Mouse (Mus musculus): ENCODE measurements at regions not wholly inside any gene's neighbourhood (a gene's known extent, or its start where the extent isn't known, plus 50 kb on each side); places are given as distances from the start of the nearest gene placed in this dataset.

- Histone ChIP-seq H3K36me3 (ENCODE audit: control insufficient read depth, insufficient read depth, low read length) (no peaks in the 10 kb centered on the region), H3K9me3 (replicated peaks; ENCODE audit: control insufficient read depth, low read length) (no peaks in the 10 kb centered on the region), H3K9ac (ENCODE audit: low read length) (no peak overlapping the region), H3K4me3 (ENCODE audit: low read depth, low read length) (no peak overlapping the region), H3K27ac (ENCODE audit: low read depth, low read length) (no peak overlapping the region), H3K4me1 (ENCODE audit: control insufficient read depth, insufficient read depth, low read length) (no peaks in the 10 kb centered on the region), H3K4me2 (ENCODE audit: low read length) (no peak overlapping the region), H3K27me3 (replicated peaks; ENCODE audit: control insufficient read depth, insufficient read depth, low read length) (no peaks in the 10 kb centered on the region)
- DNase-seq (ENCODE audit: low spot score) (no peak), ATAC-seq (no peak)
- 95% methylated on average over 6 of the region's 6 CpGs for WGBS
Measured at GRCm38 (mm10) chr17:50420690-50421089, 88.5 kb upstream of the Plcl2 start.

- H3K27me3 ChIP-seq (replicated peaks; ENCODE audit: control insufficient read depth, insufficient read depth, low read length): no peaks in the 10 kb centered on the region
- no peaks in the 10 kb centered on the region for H3K9me3 ChIP-seq (replicated peaks; ENCODE audit: control insufficient read depth, low read length)
- H3K9ac ChIP-seq (ENCODE audit: low read length): no peak overlapping the region
- 97% methylated on average over 10 of the region's 10 CpGs for WGBS
- H3K27ac ChIP-seq (ENCODE audit: low read depth, low read length): no peak overlapping the region
- H3K4me2 ChIP-seq (ENCODE audit: low read length): no peak overlapping the region
- H3K4me3 ChIP-seq (ENCODE audit: low read depth, low read length): no peak overlapping the region
- H3K36me3 ChIP-seq (ENCODE audit: control insufficient read depth, insufficient read depth, low read length): no peaks in the 10 kb centered on the region
- DNase-seq (ENCODE audit: low spot score) (no peak), ATAC-seq (no peak)
- H3K4me1 ChIP-seq (ENCODE audit: control insufficient read depth, insufficient read depth, low read length): no peaks in the 10 kb centered on the region
Measured at GRCm38 (mm10) chr17:50421476-50421875, 87.7 kb upstream of the Plcl2 start.

DNA sequence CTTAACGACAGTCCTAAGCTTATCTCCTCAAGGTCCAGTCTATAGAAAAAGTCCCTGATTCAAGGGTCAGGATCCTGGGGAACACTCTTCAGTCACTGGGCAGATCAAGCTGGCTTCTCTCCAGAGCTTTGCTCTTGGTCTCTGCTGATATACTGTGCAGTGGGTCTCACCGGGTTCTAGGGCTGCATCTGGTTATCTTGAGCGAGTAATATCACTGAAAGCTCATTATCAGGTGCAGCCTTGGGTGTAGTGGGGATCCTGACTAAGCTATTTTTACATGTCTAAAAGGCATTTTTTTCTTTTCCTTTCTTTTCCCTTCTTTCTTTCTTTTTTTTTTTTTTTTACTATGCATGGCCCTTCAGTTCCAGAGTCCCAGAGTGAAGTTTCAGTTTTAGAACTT is 84.1 kb upstream of the Plcl2 start:
- H3K36me3 ChIP-seq (ENCODE audit: control insufficient read depth, insufficient read depth, low read length): no peaks in the 10 kb centered on the region
- no peak overlapping the region for H3K27ac ChIP-seq (ENCODE audit: low read depth, low read length)
- no peak for ATAC-seq
- no peaks in the 10 kb centered on the region for H3K9me3 ChIP-seq (replicated peaks; ENCODE audit: control insufficient read depth, low read length)
- 91% methylated on average over 3 of the region's 3 CpGs for WGBS
- peaks cover 14% of the 10 kb centered on the region; the same call in 1 of the 2 replicates for H3K4me1 ChIP-seq (ENCODE audit: control insufficient read depth, insufficient read depth, low read length)
- H3K4me2 ChIP-seq (ENCODE audit: low read length): no peak overlapping the region
- no peak overlapping the region for H3K4me3 ChIP-seq (ENCODE audit: low read depth, low read length)
- H3K9ac ChIP-seq (ENCODE audit: low read length): no peak overlapping the region
- no peak for DNase-seq (ENCODE audit: low spot score)
- no peaks in the 10 kb centered on the region for H3K27me3 ChIP-seq (replicated peaks; ENCODE audit: control insufficient read depth, insufficient read depth, low read length)

DNA sequence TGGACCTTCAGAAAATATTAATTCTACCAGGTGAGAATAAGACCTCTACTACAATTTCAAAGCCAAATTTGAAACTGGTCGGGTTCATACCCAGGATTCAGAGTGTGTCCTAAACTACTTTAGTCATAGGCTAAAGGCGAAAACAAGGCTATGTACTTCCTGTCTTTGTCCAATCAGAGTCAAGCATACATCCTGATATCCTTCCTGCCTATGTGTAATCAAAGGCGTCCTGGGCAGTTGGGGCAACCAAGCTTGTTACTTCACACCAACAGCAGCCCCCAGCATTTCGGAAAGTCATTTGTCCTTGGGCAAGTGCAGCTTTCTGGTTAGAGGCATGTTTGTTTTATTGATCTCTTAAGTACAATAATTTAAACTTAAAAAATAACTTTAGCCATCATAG is 83.7 kb upstream of the Plcl2 start:
- H3K4me1 ChIP-seq (ENCODE audit: control insufficient read depth, insufficient read depth, low read length): peaks cover 14% of the 10 kb centered on the region; the same call in 1 of the 2 replicates
- DNase-seq (ENCODE audit: low spot score) (no peak), ATAC-seq (no peak)
- WGBS: 93% methylated on average over 4 of the region's 4 CpGs
- H3K9ac ChIP-seq (ENCODE audit: low read length): no peak overlapping the region
- H3K9me3 ChIP-seq (replicated peaks; ENCODE audit: control insufficient read depth, low read length): no peaks in the 10 kb centered on the region
- no peaks in the 10 kb centered on the region for H3K27me3 ChIP-seq (replicated peaks; ENCODE audit: control insufficient read depth, insufficient read depth, low read length)
- H3K4me2 ChIP-seq (ENCODE audit: low read length): no peak overlapping the region
- no peaks in the 10 kb centered on the region for H3K36me3 ChIP-seq (ENCODE audit: control insufficient read depth, insufficient read depth, low read length)
- no peak overlapping the region for H3K27ac ChIP-seq (ENCODE audit: low read depth, low read length)
- no peak overlapping the region for H3K4me3 ChIP-seq (ENCODE audit: low read depth, low read length)

DNA sequence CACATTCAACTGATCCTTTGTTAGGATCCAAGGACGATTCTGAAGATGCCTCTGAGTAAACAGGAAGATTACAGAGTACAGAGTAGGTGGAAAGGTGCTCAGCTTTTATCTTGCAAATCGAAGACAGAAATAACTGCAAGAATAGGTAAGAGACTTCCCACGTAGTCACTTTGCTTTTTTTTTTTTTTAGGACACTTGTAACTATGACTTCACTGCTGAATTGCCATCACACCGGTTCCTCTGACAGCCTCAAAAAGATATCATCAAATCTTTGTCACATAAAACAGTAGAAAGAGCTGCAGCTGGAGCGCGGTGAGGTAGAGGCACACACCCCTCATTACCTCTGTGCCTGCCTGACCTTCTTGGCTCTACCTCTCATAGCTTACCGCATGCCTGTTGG is 83.1 kb upstream of the Plcl2 start:
- Histone ChIP-seq H3K36me3 (ENCODE audit: control insufficient read depth, insufficient read depth, low read length) (no peaks in the 10 kb centered on the region), H3K9me3 (replicated peaks; ENCODE audit: control insufficient read depth, low read length) (no peaks in the 10 kb centered on the region), H3K9ac (ENCODE audit: low read length) (no peak overlapping the region), H3K4me2 (ENCODE audit: low read length) (no peak overlapping the region), H3K27me3 (replicated peaks; ENCODE audit: control insufficient read depth, insufficient read depth, low read length) (no peaks in the 10 kb centered on the region), H3K4me3 (ENCODE audit: low read depth, low read length) (no peak overlapping the region), H3K4me1 (ENCODE audit: control insufficient read depth, insufficient read depth, low read length) (peaks cover 14% of the 10 kb centered on the region; the same call in 1 of the 2 replicates), H3K27ac (ENCODE audit: low read depth, low read length) (no peak overlapping the region)
- 75% methylated on average over 7 of the region's 7 CpGs for WGBS
- no peak for ATAC-seq
- DNase-seq (ENCODE audit: low spot score): no peak

- Histone ChIP-seq H3K4me1 (ENCODE audit: control insufficient read depth, insufficient read depth, low read length) (peaks cover 14% of the 10 kb centered on the region; the same call in 1 of the 2 replicates), H3K4me2 (ENCODE audit: low read length) (peak overlapping the region; percentile 30; the same call in 1 of the 2 replicates), H3K27me3 (replicated peaks; ENCODE audit: control insufficient read depth, insufficient read depth, low read length) (no peaks in the 10 kb centered on the region), H3K4me3 (ENCODE audit: low read depth, low read length) (no peak overlapping the region), H3K36me3 (ENCODE audit: control insufficient read depth, insufficient read depth, low read length) (no peaks in the 10 kb centered on the region), H3K27ac (ENCODE audit: low read depth, low read length) (peak overlapping the region; percentile 81), H3K9ac (ENCODE audit: low read length) (peak overlapping the region; percentile 14; the same call in 1 of the 2 replicates), H3K9me3 (replicated peaks; ENCODE audit: control insufficient read depth, low read length) (no peaks in the 10 kb centered on the region)
- DNase-seq (ENCODE audit: low spot score) (peak; percentile 88), ATAC-seq (peak; percentile 91)
- 3% methylated on average over 10 of the region's 10 CpGs for WGBS
Measured at GRCm38 (mm10) chr17:50427331-50428003, 81.7 kb upstream of the Plcl2 start.

DNA sequence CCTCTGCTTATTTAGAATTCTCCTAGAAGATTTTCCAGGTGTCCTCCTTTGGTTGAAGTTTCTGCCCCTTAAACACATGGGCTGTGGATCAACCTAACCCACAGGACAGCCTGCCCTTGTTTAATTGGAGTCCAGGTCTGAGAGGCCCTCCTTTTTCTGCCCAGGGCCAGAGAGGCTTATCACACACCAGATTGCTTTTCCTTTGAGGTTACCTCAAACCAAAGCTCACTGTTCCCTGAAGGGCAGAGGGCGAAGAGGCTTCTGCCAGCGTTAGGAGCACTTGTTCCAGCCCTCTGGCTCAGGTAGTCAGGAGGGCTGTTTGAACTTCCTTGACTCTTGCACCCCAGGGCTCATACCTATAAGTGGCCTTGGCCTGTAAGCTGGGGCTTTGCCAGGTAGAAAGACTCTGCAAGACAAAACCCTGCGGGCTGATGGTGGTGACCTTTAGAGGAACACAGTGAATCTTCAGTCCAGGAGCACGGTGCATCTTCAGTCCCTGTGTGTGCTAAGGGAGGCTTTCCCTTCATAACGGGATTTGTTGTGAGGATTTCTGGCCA is 81.1 kb upstream of the Plcl2 start:
- H3K9me3 ChIP-seq (replicated peaks; ENCODE audit: control insufficient read depth, low read length): no peaks in the 10 kb centered on the region
- DNase-seq (ENCODE audit: low spot score) (no peak), ATAC-seq (peak; percentile 66)
- WGBS: 28% methylated on average over 5 of the region's 5 CpGs
- no peaks in the 10 kb centered on the region for H3K27me3 ChIP-seq (replicated peaks; ENCODE audit: control insufficient read depth, insufficient read depth, low read length)
- peak overlapping the region; percentile 53 for H3K27ac ChIP-seq (ENCODE audit: low read depth, low read length)
- peaks cover 14% of the 10 kb centered on the region; the same call in 1 of the 2 replicates for H3K4me1 ChIP-seq (ENCODE audit: control insufficient read depth, insufficient read depth, low read length)
- no peaks in the 10 kb centered on the region for H3K36me3 ChIP-seq (ENCODE audit: control insufficient read depth, insufficient read depth, low read length)
- H3K4me2 ChIP-seq (ENCODE audit: low read length): peak overlapping the region; percentile 30; the same call in 1 of the 2 replicates
- H3K4me3 ChIP-seq (ENCODE audit: low read depth, low read length): no peak overlapping the region
- no peak overlapping the region for H3K9ac ChIP-seq (ENCODE audit: low read length)

DNA sequence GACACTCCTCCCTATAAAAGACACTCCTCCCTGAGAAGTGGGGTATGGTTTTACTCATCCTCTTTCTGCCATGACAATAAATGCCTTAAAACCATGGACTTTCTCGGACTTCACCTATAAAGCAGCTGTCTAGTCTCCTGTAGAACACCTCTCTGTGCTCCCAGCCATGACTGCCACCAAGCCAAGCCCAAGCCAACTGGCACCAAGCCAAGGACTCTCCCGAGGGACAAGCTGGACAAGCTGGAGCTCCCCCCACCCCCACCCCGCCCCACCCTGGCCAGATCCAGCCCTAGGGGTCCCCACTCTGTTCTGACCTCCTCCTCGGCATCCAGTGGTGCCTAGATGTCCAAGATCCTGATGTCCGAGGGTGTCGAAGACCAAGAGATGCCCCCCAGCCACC is 76.6 kb upstream of the Plcl2 start:
- no peak for ATAC-seq
- DNase-seq (ENCODE audit: low spot score): no peak
- Histone ChIP-seq H3K4me1 (ENCODE audit: control insufficient read depth, insufficient read depth, low read length) (peaks cover 9% of the 10 kb centered on the region; the same call in 1 of the 2 replicates), H3K27ac (ENCODE audit: low read depth, low read length) (no peak overlapping the region), H3K4me2 (ENCODE audit: low read length) (no peak overlapping the region), H3K36me3 (ENCODE audit: control insufficient read depth, insufficient read depth, low read length) (no peaks in the 10 kb centered on the region), H3K9me3 (replicated peaks; ENCODE audit: control insufficient read depth, low read length) (no peaks in the 10 kb centered on the region), H3K9ac (ENCODE audit: low read length) (no peak overlapping the region), H3K4me3 (ENCODE audit: low read depth, low read length) (no peak overlapping the region), H3K27me3 (replicated peaks; ENCODE audit: control insufficient read depth, insufficient read depth, low read length) (no peaks in the 10 kb centered on the region)
- 87% methylated on average over 6 of the region's 6 CpGs for WGBS

DNA sequence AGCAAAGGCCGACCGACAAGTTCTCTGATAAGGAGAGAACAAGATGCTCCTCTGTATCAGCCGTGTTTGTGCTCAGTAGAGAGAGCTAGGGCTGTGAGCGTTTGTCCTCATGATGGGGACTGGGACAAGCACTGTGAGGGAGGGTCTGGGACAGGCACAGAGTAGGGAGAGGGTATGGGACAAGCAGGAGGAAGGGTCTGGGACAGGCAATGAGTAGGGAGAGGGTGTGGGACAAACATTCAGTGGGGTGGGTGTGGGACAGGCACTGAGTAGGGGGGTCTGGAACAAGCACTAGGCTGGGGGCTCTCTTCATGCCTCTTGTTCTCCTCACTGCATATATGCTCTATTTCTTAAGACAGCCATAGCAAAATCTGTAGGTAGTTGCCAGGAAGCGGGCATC is 70.2 kb upstream of the Plcl2 start:
- no peak overlapping the region for H3K4me3 ChIP-seq (ENCODE audit: low read depth, low read length)
- no peaks in the 10 kb centered on the region for H3K4me1 ChIP-seq (ENCODE audit: control insufficient read depth, insufficient read depth, low read length)
- no peak overlapping the region for H3K9ac ChIP-seq (ENCODE audit: low read length)
- H3K27ac ChIP-seq (ENCODE audit: low read depth, low read length): no peak overlapping the region
- no peak overlapping the region for H3K4me2 ChIP-seq (ENCODE audit: low read length)
- H3K27me3 ChIP-seq (replicated peaks; ENCODE audit: control insufficient read depth, insufficient read depth, low read length): no peaks in the 10 kb centered on the region
- ATAC-seq (no peak), DNase-seq (ENCODE audit: low spot score) (no peak)
- H3K36me3 ChIP-seq (ENCODE audit: control insufficient read depth, insufficient read depth, low read length): no peaks in the 10 kb centered on the region
- WGBS: 89% methylated on average over 5 of the region's 5 CpGs
- H3K9me3 ChIP-seq (replicated peaks; ENCODE audit: control insufficient read depth, low read length): no peaks in the 10 kb centered on the region

All from forebrain, embryonic 14.5 days (tissue).